Mouse (Mus musculus): ENCODE data around the gene AI413582.
A peak's percentile ranks its signal among the peaks of the same experiment; 100 is the strongest.

DNA sequence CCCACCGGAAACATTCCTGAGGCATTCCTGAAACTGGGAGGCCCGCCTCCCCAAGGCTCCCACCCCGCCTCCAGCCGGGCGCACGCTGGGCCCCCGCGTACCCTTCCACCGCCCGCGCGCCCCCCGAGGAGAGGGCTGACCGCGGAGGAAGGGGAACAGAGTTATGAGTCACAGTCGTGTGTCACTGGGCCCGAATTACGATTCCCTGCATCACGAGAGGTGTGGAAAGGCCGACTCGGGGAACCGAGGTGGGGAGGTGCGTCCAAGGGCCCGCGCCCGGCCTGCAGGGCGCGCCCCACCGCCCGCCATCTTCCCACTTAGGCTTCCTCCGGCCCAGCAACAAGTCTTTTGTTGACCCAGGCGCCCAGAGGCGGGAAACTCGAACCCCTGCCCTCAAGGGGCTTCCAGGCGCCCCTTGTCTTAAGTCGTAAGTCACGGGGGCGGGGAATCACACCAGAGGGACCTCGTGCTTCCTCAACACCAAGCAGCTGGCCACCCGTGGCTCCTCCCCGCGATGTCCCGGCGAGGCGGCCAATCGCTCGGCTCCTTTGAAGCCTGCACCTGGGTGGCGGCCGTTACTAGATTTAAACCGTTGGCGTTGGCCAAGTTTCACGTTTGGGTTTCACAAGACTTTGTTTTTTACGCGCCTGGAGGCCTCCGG, 9.9 kb downstream of the AI413582 start:
- TF ChIP-seq POLR2A (IDR thresholded peaks at IDR 0.05; ENCODE audit: control insufficient read depth, extremely low read depth, insufficient read depth, low read length, poor library complexity) (peak; percentile 36; the same call in 1 of the 2 replicates), CTCF (IDR thresholded peaks at IDR 0.05; ENCODE audit: borderline replicate concordance, control insufficient read depth, extremely low read depth, insufficient read depth, low read length, poor library complexity) (no peak)
